Mouse (Mus musculus) ovary, postnatal 36 days (tissue): ENCODE measurements around the gene Trabd2b.

Source experiments
- DNase-seq: peaks from one replicate; pipeline ENCODE4 v3.0.0; 2022; ENCODE audit warnings: low spot score, mixed read lengths

Trabd2b gene

DNA sequence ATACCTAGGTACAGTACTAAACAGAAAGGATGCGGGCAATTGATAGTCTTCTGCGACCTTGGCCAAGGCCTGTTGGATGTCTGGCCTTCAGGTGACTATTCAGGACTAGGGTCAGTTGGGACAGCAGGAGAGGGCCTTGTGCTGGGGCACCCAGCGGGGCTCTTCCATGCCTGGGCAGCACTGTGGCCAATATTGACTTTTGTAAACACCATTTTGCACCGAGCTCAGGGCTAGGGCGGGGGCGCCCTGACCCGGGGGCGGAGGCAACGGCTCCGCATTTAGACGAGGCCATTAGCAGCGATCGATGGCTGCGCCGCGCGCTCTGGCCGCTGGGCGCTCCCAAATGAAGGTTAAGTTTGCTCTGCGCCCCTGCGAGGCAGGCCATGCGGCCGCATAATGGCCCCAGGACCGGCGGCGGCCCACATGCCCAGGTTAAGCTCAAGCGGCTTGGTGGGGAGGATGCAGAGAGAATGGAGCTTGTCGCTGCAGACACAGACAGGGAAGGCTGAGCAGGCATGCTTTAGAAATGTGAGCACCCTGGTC is 242.1 kb downstream of the Trabd2b start:
- DNase-seq, result no peak

DNA sequence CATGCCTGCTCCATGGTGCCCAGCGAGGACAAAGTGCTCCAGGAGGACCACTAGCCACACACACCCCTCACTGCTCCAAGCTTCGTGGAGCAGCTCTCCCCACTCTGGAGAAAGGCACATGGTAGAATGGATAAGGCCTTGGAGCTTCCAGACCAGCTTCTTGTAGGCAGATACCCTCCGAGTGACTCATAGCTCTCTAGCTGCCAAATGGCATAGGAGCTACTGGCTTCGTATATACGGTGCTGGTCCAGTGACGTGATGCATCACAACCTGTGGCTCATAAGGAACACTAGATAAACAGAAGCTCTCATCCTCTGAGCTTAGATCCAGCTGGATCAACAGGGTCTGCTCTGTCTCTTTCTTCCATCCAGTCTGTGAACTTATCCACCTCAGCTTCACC is 244.0 kb downstream of the Trabd2b start:
- DNase-seq, result no peak

DNA sequence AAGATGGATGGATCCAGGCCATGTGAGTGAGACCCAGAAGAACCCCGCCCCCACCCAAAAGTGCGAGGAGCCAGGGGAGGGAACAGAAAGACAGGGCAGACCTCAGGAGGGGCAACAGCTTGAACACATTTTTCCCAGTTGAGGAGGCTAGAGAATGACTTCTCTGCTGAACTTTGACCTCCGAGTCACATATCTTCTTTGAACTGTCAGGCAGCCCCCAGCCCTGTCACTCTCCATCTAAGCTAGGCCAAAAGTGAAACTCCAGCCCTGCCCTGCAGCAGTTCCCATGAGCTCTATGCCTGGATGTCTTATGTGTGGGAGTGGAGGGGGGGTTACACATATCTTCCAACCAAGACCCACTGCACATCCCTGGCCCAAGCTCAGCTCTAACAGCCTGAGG is 244.5 kb downstream of the Trabd2b start:
- no peak for DNase-seq

DNA sequence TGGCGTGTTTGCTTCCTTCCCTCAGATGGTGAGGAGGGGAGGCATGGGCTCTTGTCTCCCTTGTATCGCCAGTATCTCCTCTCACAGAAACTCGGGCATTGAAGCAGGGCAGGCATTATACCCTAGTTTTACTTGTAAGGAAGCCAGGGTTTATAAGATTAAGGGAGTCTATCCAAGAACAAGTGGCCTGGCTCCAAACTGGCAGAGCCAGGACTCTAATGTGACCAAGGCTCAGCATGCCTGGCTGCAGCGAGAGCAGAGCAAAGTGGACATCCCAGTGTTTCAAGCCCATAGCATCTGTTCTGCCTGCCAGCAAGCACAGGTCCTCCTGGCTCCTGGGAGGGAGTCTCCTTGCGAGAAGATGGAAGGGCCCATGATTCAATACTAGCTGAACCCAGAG is 245.1 kb downstream of the Trabd2b start:
- DNase-seq, result no peak

DNA sequence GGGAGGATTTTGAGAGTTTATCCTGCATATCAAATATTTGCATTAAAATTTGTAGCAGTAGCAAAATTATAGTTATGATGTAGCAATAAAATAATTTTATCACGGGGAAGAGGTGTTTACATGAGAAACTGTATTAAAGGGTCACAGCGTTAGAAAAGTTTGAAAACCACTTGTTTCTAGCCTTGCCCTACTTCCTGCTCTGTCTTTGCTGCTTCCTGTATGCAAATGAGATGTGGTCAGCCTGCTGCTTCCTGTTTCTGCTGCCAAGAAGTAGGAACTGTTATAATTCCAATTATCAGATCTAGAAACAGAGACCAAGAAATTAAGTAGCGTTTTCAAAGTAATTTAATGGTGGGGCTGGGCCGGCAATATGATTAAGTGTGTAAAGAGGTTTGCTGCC is 245.9 kb downstream of the Trabd2b start:
- DNase-seq, result no peak

DNA sequence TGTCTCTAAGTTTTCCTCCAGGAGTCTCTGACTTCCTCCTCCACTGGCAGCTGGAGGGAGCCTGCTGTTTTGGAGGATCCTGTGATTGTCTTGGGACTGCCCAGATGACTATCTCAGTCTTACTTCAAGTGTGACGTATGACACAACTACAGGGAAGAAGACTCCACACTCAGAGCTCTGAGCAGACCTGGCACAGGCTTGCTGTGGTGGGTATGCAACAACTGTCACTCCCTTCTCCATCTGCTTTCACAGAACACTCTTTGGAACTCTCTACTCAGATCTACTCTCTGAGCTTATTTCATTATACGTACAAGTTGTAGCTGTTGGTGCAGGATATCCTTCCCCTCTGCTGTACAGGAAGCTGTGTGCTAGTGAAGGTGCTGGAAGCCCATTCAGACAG is 251.4 kb downstream of the Trabd2b start:
- no peak for DNase-seq

DNA sequence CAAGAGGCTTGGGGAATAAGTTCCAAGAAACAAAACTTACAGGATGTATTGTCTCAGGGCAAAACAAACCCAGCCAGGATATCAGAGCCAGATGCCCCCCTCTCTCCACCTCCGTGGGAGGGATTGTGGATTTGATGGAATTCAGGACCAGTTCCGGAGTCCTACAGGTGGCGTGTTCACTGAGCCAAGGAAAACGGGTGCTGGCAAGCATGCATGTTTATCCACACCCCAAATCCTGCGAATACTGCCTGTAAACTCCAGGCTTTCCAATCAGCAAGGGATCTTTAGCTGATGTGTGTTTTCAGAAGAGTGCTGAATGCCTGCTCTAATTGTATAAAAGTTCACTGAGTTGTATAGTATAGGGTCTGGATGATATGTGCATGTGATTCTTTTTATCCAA is 253.4 kb downstream of the Trabd2b start:
- no peak for DNase-seq

DNA sequence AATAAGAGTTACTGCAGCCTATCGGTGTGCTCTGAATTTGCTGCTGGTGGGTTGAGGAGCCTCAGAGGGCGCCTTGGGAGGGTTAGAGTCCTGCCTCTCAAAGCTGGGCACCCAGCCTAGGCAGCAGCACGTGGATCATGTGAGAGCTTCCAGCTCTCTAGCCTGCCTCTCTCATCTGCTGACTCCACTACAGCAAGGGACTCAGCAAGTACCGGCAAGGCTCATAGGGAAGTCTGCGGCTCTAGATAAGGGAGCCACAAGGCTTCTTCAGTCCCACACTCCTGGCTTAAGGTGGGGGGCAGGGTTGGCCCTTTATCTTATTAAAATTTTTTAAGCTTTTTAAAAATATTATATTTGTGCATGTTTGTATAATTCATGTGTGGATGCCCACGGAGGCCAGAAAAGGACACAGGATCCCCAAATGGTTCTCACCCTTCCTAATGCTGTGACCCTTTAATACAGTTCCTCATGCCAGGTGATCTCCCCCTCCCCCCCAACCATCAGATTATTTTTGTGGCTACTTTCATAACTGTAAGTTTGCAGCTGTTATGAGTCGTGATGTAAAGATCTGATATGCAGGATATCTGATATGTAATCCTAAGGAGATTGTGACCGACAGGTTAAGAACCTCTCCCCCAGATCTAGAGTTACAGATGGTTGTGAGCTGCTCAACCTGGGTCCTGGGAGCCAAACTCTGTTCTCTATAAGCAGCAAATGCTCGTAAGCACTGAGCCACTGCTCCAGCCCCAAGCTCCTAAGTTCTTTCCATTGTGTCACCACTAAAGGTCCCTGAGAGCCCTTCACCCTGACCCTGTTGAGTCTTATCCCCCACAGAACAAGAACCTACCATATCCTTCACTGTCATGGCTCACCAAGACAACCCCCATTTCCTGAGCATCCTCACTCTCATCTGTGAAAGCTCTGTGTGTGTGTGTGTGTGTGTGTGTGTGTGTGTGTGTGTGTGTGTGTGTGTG is 257.8 kb downstream of the Trabd2b start:
- DNase-seq, result no peak
